Mouse (Mus musculus): Measurements from ENCODE around the gene Trim25. TPM values are rescaled to one million over a fixed set of nuclear protein-coding genes. Genes with fewer than 3 reads are reported as not detected.

The Trim25 gene
- polyA plus RNA-seq, 1 experiment from 2014 or later = 14.1 TPM

DNA sequence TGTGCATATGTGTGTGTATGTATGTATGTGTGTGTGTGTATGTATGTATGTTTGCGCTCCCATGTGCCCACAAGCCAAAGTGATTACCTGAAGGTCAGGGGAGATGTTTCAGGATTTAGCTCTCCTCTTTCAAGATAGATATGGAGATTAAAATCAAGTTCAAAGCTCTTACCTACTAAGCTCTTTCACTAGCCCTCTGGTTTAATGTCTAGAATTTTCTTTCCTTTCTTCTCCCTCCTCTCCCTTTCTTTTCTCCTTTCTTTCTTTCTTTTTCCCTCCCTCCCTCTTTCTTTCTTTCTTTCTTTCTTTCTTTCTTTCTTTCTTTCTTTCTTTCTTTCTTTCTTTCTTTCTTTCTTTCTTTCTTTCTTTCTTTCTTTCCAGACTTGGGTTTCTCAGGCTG lies 67.6 kb downstream of the Trim25 start, which contains the start of gene Dgke:
Dgke (minus strand) TSS at position 101 of the 400 bp plus-strand sequence.
- Histone ChIP-seq H3K9ac (no peak within 1 kb of the TSS), H3K4me3 (no peak within 1 kb of the TSS), H3K27ac (replicated peaks) (no peak within 1 kb of the TSS), H3K36me3 (no peaks in the 10 kb centered on the region), H3K4me1 (peaks cover 18% of the 10 kb centered on the region), H3K27me3 (replicated peaks) (no peaks in the 10 kb centered on the region), H3K4me2 (no peak within 1 kb of the TSS), H3K9me3 (no peaks in the 10 kb centered on the region)
- ATAC-seq (ENCODE audit: extremely low read depth, insufficient number of reproducible peaks, low FRiP score, low TSS enrichment) = no peak
- 93% methylated on average over 1 of the region's 1 CpGs for WGBS

DNA sequence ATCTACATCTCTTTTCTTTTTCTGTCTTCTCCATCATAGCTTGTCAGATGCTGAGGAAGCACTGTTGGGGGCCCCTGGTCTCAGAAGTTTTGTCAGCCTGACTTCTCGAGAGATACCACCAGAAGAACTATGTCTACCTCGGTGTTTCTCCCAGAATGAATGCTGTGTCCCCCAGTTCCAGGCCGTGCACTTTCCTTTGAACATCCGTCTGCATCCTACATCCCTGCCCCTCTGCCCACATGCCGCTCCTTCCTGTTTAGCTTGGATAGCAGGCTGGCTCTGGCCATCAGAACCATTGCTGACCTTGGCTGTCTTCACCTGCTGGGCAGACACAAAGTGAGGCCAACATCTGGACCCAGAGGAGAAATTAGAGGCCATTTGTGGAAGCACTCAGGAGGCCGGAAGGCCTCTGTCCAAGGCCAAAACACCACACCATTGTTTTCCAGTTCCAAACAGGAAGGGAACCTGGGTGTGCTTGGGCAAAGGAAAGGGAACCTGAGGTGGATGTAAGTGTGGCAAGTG lies 68.2 kb downstream of the Trim25 start:
- WGBS = 70% methylated on average over 6 of the region's 6 CpGs
- Histone ChIP-seq H3K9me3 (no peaks in the 10 kb centered on the region), H3K4me2 (no peak overlapping the region), H3K36me3 (no peaks in the 10 kb centered on the region), H3K27ac (replicated peaks) (no peak overlapping the region), H3K27me3 (replicated peaks) (no peaks in the 10 kb centered on the region), H3K4me1 (peaks cover 18% of the 10 kb centered on the region), H3K4me3 (no peak overlapping the region), H3K9ac (no peak overlapping the region)
- no peak for ATAC-seq (ENCODE audit: extremely low read depth, insufficient number of reproducible peaks, low FRiP score, low TSS enrichment)

DNA sequence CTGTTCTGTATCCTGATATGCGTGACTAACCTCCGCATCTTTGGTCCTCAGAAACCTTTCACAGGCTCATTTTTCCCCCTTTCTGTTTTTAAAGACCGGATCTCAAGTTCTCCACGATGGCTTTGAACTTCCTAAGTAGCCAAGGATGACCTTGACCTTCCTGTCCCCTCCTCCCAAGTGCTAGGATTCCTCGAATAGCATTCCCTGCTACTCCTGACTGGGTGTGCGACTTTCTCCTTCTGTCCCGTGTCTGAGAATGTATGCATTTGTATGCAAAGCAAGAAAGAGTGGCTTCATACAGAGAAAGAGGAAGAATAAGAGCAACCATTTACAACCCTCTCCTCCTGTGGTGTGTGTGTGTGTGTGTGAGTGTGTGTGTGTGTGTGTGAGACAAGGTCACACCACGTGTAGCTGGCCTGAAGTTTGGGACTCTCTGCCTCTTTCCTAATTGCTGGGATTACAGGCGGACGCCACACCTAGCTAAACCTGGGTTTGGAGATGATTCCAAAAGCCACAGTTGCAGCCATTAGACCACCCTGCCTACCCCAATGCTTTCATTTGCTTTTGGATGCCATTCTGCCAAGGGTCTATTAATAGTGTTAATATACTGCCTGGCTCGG lies 68.8 kb downstream of the Trim25 start:
- Histone ChIP-seq H3K27me3 (replicated peaks) (no peaks in the 10 kb centered on the region), H3K27ac (replicated peaks) (no peak overlapping the region), H3K9me3 (no peaks in the 10 kb centered on the region), H3K4me3 (no peak overlapping the region), H3K4me1 (peaks cover 18% of the 10 kb centered on the region), H3K9ac (no peak overlapping the region), H3K4me2 (no peak overlapping the region), H3K36me3 (no peaks in the 10 kb centered on the region)
- ATAC-seq (ENCODE audit: extremely low read depth, insufficient number of reproducible peaks, low FRiP score, low TSS enrichment) = no peak
- 48% methylated on average over 11 of the region's 11 CpGs for WGBS

DNA sequence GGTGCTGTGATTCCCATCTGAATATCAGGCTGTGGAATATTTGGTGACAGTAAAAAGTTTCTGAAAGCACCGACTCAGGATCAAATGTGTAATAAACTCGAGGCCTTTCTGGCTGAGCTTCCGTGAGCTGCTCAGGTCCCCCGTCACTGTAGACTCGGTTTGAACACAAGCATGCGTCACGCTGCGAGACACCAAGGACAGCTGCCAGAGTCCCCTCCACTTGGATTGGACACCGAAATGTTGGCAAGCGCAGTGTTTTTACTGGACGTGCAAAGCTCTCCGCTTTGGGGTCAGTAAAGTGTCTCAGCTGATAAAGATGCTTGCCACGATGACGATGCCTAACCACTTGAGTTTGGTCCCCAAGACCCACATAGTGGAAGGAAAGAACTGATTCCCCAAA lies 69.5 kb downstream of the Trim25 start:
- no peak for ATAC-seq (ENCODE audit: extremely low read depth, insufficient number of reproducible peaks, low FRiP score, low TSS enrichment)
- H3K4me2 ChIP-seq = no peak overlapping the region
- no peaks in the 10 kb centered on the region for H3K36me3 ChIP-seq
- 70% methylated on average over 14 of the region's 14 CpGs for WGBS
- no peaks in the 10 kb centered on the region for H3K9me3 ChIP-seq
- H3K27me3 ChIP-seq (replicated peaks) = no peaks in the 10 kb centered on the region
- H3K9ac ChIP-seq = no peak overlapping the region
- no peak overlapping the region for H3K4me3 ChIP-seq
- H3K4me1 ChIP-seq = peaks cover 18% of the 10 kb centered on the region
- H3K27ac ChIP-seq (replicated peaks) = no peak overlapping the region

DNA sequence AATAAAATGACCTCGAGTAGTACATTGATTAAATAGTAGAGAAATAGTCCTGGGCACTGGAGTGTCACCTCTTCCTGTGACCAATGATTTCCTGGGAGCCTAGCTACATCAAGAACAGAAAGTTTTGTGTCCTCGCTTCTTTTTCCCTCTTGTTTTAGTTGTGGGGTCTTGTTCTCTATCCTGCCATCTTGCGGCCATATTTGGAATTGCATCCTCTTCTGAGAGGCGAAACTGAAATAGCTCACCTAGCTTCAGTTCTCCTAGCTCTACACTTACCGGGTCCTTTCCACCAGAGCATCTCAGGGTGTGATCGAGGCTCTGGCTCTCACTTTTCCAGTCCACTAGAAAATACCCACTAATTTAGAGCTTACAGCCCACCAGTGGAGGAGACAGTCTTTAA lies 70.1 kb downstream of the Trim25 start:
- H3K9ac ChIP-seq = no peak overlapping the region
- ATAC-seq (ENCODE audit: extremely low read depth, insufficient number of reproducible peaks, low FRiP score, low TSS enrichment) = no peak

More for the DNA sequence above, 70.1 kb downstream of the Trim25 start:
- H3K9me3 ChIP-seq = no peaks in the 10 kb centered on the region
- H3K27ac ChIP-seq (replicated peaks) = no peak overlapping the region
- WGBS = 25% methylated on average over 6 of the region's 6 CpGs
- H3K36me3 ChIP-seq = no peaks in the 10 kb centered on the region
- H3K4me3 ChIP-seq = no peak overlapping the region
- H3K4me2 ChIP-seq = no peak overlapping the region
- H3K27me3 ChIP-seq (replicated peaks) = no peaks in the 10 kb centered on the region
- H3K4me1 ChIP-seq = peaks cover 18% of the 10 kb centered on the region

Other genes with a start within 250 kb of the Trim25 start
- gene Akap1, start 134.8 kb upstream of the Trim25 start, polyA plus RNA-seq (2015; fragmentation: Nextera tagmentation; extraction: Ambion mirVana) = 31.4 and 33.7 TPM in 2 replicates
- 44.6 and 49.1 TPM in 2 replicates for gene Scpep1, start 43.9 kb upstream of the Trim25 start, polyA plus RNA-seq (2015; fragmentation: Nextera tagmentation; extraction: Ambion mirVana)
- not detected in 2 replicates for gene Elobl, start 32.4 kb upstream of the Trim25 start, polyA plus RNA-seq (2015; fragmentation: Nextera tagmentation; extraction: Ambion mirVana)
- 9.9 and 10.1 TPM in 2 replicates for gene Coil, start 29.1 kb upstream of the Trim25 start, polyA plus RNA-seq (2015; fragmentation: Nextera tagmentation; extraction: Ambion mirVana)
- gene Dgke, start 67.5 kb downstream of the Trim25 start, polyA plus RNA-seq (2015; fragmentation: Nextera tagmentation; extraction: Ambion mirVana) = 4.8 and 5.5 TPM in 2 replicates
- gene Gm525, start 74.5 kb downstream of the Trim25 start, polyA plus RNA-seq (2015; fragmentation: Nextera tagmentation; extraction: Ambion mirVana) = not detected in 2 replicates

All from heart, embryonic 13.5 days (tissue).